ENCODE assay signal across 1 mouse cellular context in the genomic region with DNA sequence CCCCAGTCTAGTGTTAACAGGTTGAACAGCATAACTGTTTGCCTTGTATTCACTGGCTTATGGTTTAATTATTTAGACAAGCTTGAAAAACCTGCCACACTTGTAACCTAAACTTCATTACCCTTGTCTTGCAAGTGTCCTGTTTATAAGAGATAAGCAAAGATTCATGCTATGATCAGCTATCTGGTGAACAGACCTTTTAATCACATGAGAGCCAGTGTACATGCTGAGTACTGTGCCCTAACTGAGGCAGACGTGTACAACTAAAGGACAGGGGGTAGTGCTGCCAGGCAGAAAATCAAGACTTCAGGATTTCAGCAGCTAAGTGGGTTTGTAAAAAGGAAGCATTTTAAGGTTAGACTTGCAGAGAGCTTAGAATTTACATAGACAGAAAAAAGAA.
TF ChIP-seq lines count a peak whose summit lies in the region.

No protein-coding gene starts in this region.

TF ChIP-seq in CH12.LX, 34 proteins besides CTCF, POLR2A, EP300 and RAD21:
- TF ChIP-seq IRF4 (IDR thresholded peaks at IDR 0.05; ENCODE audit: low read depth, low read length) (no peak), PAX5 (IDR thresholded peaks at IDR 0.05; ENCODE audit: low read length) (no peak), ETS1 (conservative IDR thresholded peaks at IDR 0.05; ENCODE audit: low read depth, low read length) (no peak), ZNF384 (IDR thresholded peaks at IDR 0.05; ENCODE audit: low read depth, low read length) (no peak), USF1 (IDR thresholded peaks at IDR 0.05; ENCODE audit: low read depth, low read length) (no peak), USF2 (conservative IDR thresholded peaks at IDR 0.05; ENCODE audit: low read depth, low read length) (no peak), ELF1 (IDR thresholded peaks at IDR 0.05; ENCODE audit: low read depth, low read length) (no peak), TCF12 (IDR thresholded peaks at IDR 0.05; ENCODE audit: low read depth, low read length) (no peak), CHD1 (IDR thresholded peaks at IDR 0.05; ENCODE audit: low read depth, low read length) (no peak), HCFC1 (IDR thresholded peaks at IDR 0.05; ENCODE audit: low read depth, low read length) (no peak), ZC3H11A (IDR thresholded peaks at IDR 0.05; ENCODE audit: low read depth, low read length) (no peak), UBTF (IDR thresholded peaks at IDR 0.05; ENCODE audit: low read depth, low read length) (no peak), SMC3 (IDR thresholded peaks at IDR 0.05; ENCODE audit: low read depth, low read length) (no peak), MXI1 (IDR thresholded peaks at IDR 0.05; ENCODE audit: low read depth, low read length) (no peak), JUN (IDR thresholded peaks at IDR 0.05; ENCODE audit: insufficient read depth, low read depth, low read length) (no peak), MEF2A (IDR thresholded peaks at IDR 0.05; ENCODE audit: borderline replicate concordance, low read depth, low read length) (no peak), SIN3A (IDR thresholded peaks at IDR 0.05; ENCODE audit: low read length) (no peak), NELFE (IDR thresholded peaks at IDR 0.05; ENCODE audit: low read depth, low read length) (no peak), KAT2A (IDR thresholded peaks at IDR 0.05; ENCODE audit: insufficient replicate concordance, low read length) (no peak), ZMIZ1 (IDR thresholded peaks at IDR 0.05; ENCODE audit: low read depth, low read length) (no peak)
